Mouse (Mus musculus): ENCODE measurements around the gene Cdhr2. TPM values are rescaled to one million over a fixed set of nuclear protein-coding genes. Genes with fewer than 3 reads are reported as not detected.

Cdhr2 gene
- total RNA-seq, 2 experiments from 2014 or later: 0.85 to 2.1 TPM

DNA sequence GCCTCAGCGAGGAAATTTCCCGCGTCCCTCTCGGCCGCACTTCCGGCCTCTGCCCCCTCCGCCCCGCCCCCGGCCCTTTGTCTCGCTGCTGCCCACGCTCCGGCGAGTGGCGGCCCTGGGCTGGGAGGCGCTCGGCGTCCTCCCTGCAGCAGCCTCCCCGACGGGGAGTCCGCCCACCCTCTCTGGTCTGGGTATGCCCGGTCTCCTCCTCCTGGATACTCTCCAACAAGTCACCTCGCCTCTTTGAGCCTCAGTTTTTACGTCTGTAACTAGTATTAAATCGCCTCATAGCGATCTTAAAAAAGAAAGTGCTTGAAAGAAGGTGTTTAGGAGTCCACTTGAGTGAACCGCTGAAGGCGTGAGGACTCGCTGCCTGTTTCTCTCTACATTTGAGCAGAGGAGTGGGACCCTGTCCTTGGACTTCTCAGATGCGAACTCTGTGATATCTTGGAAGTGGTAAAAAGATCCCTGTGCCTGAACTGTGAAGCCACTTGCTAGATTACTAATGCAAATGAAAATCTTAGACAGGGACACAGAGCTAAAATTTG, 48.7 kb downstream of the Cdhr2 start, which contains the start of gene Gprin1:
Gene Gprin1 (minus strand): TSS at position 11 of the 548 bp plus-strand sequence.
- DNase-seq: no peak

- peak; percentile 68 for DNase-seq
These were observed 49.4 kb downstream of the Cdhr2 start for GRCm38 (mm10) chr13:54750699-54751098.

DNA sequence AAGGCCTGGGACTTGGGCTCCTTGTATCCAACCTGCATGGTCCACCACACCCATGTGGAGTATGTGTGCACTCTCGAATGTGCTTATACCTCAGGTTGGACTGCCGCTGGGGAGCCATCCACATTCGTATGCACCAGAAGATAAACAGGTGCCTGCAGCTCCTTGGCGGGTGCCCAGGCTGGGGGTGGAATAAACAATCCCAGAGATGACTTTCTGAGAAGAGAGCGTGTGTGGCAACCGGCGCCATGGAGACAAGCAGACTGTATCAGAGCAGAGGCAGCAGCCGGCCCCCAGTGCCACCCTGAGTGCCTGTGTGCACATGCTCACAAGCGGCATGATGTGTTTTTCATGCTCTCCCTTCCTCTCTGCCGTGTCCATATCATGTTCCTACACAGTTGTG, 51.4 kb downstream of the Cdhr2 start:
- peak; percentile 11 for DNase-seq

DNA sequence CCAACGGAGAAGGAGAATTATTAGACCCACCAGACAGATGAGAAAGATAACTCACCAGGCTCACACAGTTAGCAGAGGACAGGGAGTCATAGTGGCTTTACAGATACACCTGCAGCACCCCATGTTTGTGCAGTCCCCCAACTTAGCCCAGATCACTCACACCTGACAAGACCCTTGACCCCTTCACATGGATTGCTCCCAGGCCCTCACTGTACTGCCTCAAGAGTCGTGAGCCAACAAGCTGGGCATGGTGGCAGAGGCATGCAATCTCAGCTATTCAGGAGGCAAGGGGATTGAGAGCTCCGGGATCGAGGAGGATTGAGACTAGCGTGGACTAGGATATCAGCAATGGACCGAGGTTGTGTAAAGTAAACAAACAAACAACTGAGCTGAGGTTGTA, 52.5 kb downstream of the Cdhr2 start:
- DNase-seq: no peak

DNA sequence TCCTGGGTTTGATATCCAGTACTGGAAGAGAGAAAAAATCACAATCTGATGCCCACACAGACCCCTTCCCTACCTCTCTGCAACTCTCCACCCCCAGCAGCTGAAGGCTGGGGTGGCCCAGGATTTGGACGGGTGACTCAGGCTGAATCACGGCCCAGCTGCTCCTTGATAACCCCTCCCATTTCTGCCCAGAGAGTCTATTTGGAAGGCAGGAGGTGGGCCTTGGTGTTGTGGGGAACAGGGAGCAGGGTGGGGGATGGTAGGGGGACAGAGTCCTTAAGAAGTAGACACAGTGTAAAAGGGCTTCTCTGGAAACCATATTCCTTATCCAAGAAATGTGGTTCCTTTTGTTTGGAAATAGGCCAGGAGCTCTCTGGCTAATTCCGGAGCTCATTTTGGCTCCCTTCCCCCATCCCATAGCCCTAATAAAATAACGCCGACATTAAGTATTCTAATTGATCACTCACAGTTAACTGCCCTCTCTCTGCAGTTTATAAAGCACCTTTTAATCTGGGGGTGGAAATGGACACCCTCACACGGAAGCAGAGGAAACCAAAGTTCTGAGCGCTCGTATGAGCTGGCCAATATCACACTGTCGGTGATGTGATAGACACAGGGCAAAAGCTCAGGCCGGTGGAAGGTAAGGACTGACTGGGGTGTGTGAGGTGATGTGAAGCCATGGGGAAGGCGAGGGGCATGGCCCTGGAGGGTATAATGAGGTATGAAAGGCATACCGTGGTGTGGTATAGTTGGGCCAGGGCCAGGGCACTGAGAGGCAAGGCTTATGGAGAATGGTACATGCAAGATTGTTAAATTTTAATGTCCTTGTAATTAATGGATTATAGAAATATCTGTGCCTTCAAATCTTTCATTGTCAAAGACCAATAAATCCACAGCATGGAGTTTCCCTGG, 53.2 kb downstream of the Cdhr2 start:
- peak; percentile 24 for DNase-seq

- no peak for DNase-seq
These were observed 54.1 kb downstream of the Cdhr2 start for GRCm38 (mm10) chr13:54755201-54755830.

- DNase-seq: no peak
These were observed 55.0 kb downstream of the Cdhr2 start for GRCm38 (mm10) chr13:54756156-54756712.

- DNase-seq: no peak
These were observed 56.0 kb downstream of the Cdhr2 start for GRCm38 (mm10) chr13:54757093-54757830.

- peak; percentile 88 for DNase-seq
These were observed 56.9 kb downstream of the Cdhr2 start for GRCm38 (mm10) chr13:54758045-54758755.

- no peak for DNase-seq
These were observed 57.7 kb downstream of the Cdhr2 start for GRCm38 (mm10) chr13:54758756-54759470.

GRCm38 (mm10) chr13:54759496-54759895, 58.2 kb downstream of the Cdhr2 start:
- no peak for DNase-seq

DNA sequence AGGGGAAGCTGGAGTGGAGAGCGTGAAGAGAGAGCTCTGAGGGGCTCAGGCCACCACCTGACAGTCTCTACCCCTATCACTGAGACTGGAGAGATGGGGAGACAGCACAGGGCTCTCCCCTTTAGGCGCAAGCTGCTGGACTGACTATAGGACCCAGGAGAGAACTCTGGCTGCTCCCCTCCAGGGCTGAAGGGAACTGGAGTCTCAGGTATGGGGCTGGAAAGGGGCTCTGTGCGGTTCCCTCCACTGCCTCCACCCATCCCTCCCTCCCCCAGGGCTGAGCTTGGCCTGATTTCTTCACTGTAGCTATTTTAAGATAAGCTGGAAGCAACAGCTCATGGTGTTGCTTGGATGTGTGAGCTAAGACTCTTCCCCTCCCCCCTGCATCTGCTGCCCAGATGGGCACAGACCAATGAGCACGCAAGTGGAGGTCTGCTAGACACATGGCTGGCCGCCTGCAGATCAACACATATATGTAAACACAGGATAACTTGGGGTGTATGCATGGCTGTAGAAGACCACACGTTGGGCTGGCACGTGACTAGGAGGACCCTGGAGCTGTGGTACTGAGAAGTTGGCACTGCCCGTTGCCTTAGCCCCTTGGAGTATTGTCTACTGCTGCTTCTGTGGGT, 59.0 kb downstream of the Cdhr2 start:
- DNase-seq: no peak

DNA sequence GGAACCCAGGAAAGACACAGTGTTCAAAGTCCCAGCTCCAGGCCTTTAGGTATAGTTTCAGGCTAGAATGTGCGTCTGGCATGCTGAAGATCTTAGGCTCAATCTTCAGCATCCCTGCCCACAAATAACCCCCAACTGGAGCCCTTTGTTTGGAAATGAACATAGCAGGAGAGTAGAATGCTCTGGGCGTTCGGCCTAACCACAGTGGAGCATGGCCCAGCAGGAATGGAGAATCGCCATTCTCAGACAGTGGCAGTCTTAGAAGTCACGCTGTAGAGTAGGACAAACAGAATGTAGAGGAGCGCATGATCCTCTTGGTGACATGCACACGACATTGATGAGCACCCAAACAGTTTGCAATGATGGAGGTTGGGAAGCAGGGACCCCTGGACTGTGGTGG, 59.6 kb downstream of the Cdhr2 start:
- DNase-seq: no peak

DNA sequence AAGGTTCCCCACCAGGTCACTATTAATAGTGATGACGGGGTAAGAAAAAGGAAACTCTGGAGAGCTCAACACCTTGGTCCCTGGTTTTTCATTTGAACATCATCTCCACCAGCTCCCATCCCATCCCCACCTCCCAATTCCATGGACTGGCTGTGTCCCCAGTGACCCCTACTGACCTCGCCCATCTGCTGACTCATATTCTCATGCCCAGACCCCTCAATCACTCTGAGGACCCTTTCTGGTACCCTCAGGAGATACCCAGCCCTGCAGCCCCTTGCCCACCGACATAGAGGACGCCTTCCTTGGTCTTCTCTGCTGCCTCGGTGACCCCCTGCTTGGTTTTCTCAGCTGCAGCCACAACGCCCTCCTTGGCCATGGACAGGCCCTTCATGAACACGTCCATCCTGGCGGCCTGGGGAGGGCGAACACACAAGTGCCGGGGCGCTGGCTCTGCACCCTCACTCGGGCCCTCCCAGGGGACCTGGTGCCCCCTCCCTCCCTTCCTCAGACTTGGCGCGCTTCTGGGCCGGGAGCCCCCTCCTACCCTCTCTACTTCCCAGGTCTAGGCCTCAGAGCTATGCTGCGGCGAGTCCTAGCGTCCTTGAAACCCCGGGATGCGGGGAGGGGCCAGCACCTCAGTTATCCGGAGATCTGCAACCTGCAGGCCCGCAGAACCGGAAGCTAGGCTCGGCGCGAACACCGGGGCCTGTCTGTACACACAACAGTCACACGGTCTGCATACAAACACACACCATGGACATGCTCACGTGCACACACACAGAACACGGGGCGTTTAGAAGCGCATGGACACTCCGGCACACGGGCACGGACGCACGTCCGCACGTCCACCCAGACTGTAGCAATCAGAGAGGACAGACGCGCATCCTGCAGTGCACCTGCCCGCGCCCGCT, 64.3 kb downstream of the Cdhr2 start:
- peak; percentile 6 for DNase-seq

- DNase-seq: peak; percentile 85
These were observed 65.0 kb downstream of the Cdhr2 start, which contains the start of gene Sncb for GRCm38 (mm10) chr13:54766192-54766768. Sncb (minus strand) TSS chr13:54766595.

GRCm38 (mm10) chr13:54767012-54767411, 65.8 kb downstream of the Cdhr2 start:
- no peak for DNase-seq

- peak; percentile 64 for DNase-seq
These were observed 79.3 kb downstream of the Cdhr2 start for GRCm38 (mm10) chr13:54780592-54780991.

DNA sequence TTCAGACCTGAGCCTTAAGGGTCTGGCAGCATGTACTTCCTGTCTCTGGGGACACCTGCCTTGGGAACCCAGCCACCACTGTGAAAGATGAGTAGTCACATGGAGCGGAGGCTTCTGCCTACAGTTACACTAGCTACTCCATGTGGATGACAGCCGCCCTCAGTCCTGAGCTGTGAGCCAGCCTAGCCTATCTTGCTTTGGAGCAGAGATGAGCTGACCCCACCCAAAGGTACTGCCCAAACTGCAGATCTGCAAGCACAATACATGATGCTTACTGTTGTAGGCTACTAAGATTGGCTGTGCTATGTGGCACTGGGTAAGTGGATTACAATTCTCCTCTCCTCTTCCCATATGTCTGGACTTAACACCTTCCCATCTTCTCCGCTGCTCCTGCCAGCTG, 79.8 kb downstream of the Cdhr2 start:
- DNase-seq: no peak

DNA sequence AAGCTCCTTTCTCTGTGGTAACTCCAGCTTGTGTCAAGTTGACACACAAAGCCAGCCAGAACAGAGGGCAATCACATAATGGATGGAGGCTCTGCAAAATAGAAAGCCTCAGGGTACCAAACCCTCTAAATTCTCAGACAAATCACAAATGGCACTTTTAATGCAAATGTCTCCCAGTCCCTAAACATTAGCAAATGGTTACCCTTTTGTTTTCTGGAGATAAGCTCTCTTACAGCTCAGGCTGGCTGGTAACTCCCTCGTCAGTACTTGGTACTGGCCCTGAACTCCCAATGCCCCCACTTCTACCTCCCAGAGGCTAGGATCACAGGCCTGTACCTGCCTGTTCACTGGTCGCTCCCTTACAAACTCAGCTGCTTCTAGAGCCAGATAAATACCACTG, 82.0 kb downstream of the Cdhr2 start:
- no peak for DNase-seq
